Mouse (Mus musculus): ENCODE measurements around the gene Cxadr. TPM values are rescaled to one million over a fixed set of nuclear protein-coding genes. Genes with fewer than 3 reads are reported as not detected.
"Not testable (repeated sequence)": the region's sequence is repeated elsewhere in the genome, so short reads cannot be mapped to it uniquely, and the experiment has no call there.

Cxadr gene
- polyA plus RNA-seq, 1 experiment from 2014 or later, result 57.1 TPM

DNA sequence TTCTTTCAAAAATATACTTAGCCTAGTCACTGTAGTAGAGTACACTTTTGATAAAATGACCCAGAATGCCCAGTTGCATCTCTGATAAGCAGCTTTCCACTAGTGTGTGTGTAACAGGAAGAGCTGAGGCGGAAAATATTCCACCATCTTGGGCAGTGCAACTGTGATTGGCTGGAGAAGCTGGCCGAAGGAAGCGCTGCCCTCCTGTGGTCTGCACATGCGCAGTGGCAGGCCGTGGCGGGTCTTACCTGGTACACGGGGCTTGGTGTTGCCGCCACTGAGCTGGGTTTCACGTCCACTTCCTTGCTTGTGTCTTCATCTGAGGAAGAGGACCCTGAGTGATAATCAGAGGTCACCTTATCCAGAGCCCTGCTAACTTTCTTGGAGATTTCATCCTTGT lies 63.3 kb downstream of the Cxadr start:
- H3K9ac ChIP-seq (ENCODE audit: low read length); H3K4me3 ChIP-seq (ENCODE audit: low read depth, low read length); DNase-seq (ENCODE audit: low spot score); ATAC-seq (replicated peaks; ENCODE audit: low FRiP score); H3K36me3 ChIP-seq (ENCODE audit: control insufficient read depth, insufficient read depth, low read length); H3K4me1 ChIP-seq (replicated peaks; ENCODE audit: control insufficient read depth, insufficient read depth, low read length); H3K27me3 ChIP-seq (ENCODE audit: control insufficient read depth, insufficient read depth, low read length); H3K27ac ChIP-seq (ENCODE audit: low read depth, low read length); H3K4me2 ChIP-seq (ENCODE audit: low read depth, low read length, severe bottlenecking); H3K9me3 ChIP-seq (ENCODE audit: control insufficient read depth, low read length): not testable (repeated sequence)
- WGBS, result 91% methylated on average over 9 of the region's 9 CpGs

DNA sequence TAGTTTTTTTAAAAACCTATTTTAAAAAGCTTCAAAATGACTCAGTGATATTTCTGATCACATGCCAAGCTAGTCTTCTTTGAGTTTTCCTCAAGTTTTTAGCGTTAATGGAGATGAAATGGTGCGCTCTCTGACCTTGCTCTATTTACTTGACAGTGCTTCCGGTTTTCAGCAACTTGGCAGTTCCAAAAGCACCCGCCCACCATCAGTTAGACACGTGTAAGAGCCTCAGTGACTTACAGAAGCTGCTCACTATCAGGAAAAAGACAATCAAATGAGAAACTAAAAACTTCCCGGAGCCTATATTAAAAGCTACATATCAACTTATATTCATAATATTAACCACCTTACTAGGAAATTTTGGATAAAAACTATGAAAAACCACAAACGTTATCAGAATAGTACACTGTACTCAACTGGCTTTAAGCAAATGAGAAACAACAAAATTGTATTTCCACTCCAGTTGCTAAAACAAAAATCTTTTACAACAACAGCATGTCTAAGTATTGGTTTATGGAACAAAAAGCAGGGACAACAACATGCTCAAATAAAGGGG lies 70.3 kb downstream of the Cxadr start:
- Histone ChIP-seq H3K36me3 (ENCODE audit: control insufficient read depth, insufficient read depth, low read length) (no peaks in the 10 kb centered on the region; the same call in 1 of the 2 replicates), H3K9me3 (ENCODE audit: control insufficient read depth, low read length) (no peaks in the 10 kb centered on the region), H3K9ac (ENCODE audit: low read length) (no peak overlapping the region), H3K4me2 (ENCODE audit: low read depth, low read length, severe bottlenecking) (no peak overlapping the region), H3K27ac (ENCODE audit: low read depth, low read length) (no peak overlapping the region), H3K4me3 (ENCODE audit: low read depth, low read length) (no peak overlapping the region), H3K27me3 (ENCODE audit: control insufficient read depth, insufficient read depth, low read length) (no peaks in the 10 kb centered on the region), H3K4me1 (replicated peaks; ENCODE audit: control insufficient read depth, insufficient read depth, low read length) (no peaks in the 10 kb centered on the region)
- DNase-seq (ENCODE audit: low spot score) (no peak), ATAC-seq (replicated peaks; ENCODE audit: low FRiP score) (no peak)
- WGBS, result 91% methylated on average over 7 of the region's 7 CpGs

DNA sequence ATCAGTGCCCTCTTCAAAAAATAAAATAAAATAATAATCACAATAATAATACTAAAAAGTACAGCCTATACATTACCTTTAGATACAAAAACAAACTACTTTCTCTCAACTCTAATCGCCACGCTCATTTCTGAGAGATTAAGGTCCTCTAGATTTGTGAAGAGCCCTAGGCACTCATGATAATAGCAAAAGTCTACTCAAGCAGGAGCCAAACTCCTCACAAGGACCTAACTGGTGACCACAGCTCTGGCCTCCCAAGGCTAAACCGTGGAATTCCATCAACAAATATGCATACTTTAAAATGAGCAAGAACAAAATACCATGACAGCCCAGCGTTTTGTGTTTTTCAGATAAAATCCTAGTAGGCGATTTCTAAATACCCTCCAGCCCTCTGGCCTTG lies 71.5 kb downstream of the Cxadr start:
- H3K27me3 ChIP-seq (ENCODE audit: control insufficient read depth, insufficient read depth, low read length), result no peaks in the 10 kb centered on the region
- no peaks in the 10 kb centered on the region for H3K4me1 ChIP-seq (replicated peaks; ENCODE audit: control insufficient read depth, insufficient read depth, low read length)
- no peak overlapping the region for H3K9ac ChIP-seq (ENCODE audit: low read length)
- H3K36me3 ChIP-seq (ENCODE audit: control insufficient read depth, insufficient read depth, low read length), result no peaks in the 10 kb centered on the region; the same call in 1 of the 2 replicates
- 82% methylated on average over 5 of the region's 5 CpGs for WGBS
- H3K9me3 ChIP-seq (ENCODE audit: control insufficient read depth, low read length), result no peaks in the 10 kb centered on the region
- H3K27ac ChIP-seq (ENCODE audit: low read depth, low read length), result no peak overlapping the region
- ATAC-seq (replicated peaks; ENCODE audit: low FRiP score) (no peak), DNase-seq (ENCODE audit: low spot score) (no peak)
- no peak overlapping the region for H3K4me3 ChIP-seq (ENCODE audit: low read depth, low read length)
- H3K4me2 ChIP-seq (ENCODE audit: low read depth, low read length, severe bottlenecking), result no peak overlapping the region

DNA sequence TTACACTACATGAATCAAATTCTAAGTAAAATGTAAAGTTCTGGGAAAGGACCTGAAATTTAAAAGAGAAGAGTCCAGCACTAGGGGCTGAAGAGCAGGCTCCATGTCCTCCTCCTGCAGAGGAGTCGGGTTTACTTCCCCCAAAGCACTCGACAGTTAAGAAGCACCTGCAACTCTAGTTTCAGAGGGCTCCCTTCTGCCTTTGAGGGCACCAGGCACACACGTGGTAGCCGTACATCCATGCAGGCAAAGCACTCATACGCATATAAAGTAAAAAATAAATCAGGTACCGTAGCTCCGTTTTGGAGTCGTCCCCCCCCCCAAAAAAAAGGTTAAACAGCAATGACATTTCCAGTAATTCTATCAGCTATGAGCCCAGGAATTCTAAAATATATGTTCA lies 72.5 kb downstream of the Cxadr start:
- Histone ChIP-seq H3K9ac (ENCODE audit: low read length) (no peak overlapping the region), H3K27me3 (ENCODE audit: control insufficient read depth, insufficient read depth, low read length) (no peaks in the 10 kb centered on the region), H3K4me1 (replicated peaks; ENCODE audit: control insufficient read depth, insufficient read depth, low read length) (no peaks in the 10 kb centered on the region), H3K27ac (ENCODE audit: low read depth, low read length) (no peak overlapping the region), H3K9me3 (ENCODE audit: control insufficient read depth, low read length) (no peaks in the 10 kb centered on the region), H3K4me2 (ENCODE audit: low read depth, low read length, severe bottlenecking) (no peak overlapping the region), H3K36me3 (ENCODE audit: control insufficient read depth, insufficient read depth, low read length) (no peaks in the 10 kb centered on the region; the same call in 1 of the 2 replicates), H3K4me3 (ENCODE audit: low read depth, low read length) (no peak overlapping the region)
- 84% methylated on average over 8 of the region's 8 CpGs for WGBS
- no peak for ATAC-seq (replicated peaks; ENCODE audit: low FRiP score)
- DNase-seq (ENCODE audit: low spot score), result no peak

DNA sequence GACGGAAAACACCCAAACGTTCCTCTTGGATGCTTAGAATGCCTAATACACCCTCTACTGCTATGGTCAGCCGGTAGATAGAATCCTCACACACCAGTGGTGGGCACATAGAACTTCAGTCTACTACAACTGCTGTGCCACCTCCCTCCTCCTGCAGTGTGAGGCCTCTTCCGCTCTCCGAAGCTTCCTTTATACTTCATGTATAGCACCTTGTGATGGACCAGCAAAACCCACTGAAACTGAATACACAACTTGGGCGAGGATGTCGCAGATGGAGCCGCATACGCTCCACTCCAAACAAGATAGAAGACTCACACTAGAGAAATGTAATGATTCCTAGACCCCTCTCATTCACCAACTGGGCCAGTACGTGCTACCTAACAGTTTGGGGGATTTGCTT lies 73.9 kb downstream of the Cxadr start:
- Histone ChIP-seq H3K4me3 (ENCODE audit: low read depth, low read length) (peak overlapping the region; percentile 89), H3K4me2 (ENCODE audit: low read depth, low read length, severe bottlenecking) (peak overlapping the region; percentile 46), H3K4me1 (replicated peaks; ENCODE audit: control insufficient read depth, insufficient read depth, low read length) (no peaks in the 10 kb centered on the region), H3K9ac (ENCODE audit: low read length) (peak overlapping the region; percentile 14; the same call in 1 of the 2 replicates), H3K27ac (ENCODE audit: low read depth, low read length) (no peak overlapping the region), H3K27me3 (ENCODE audit: control insufficient read depth, insufficient read depth, low read length) (no peaks in the 10 kb centered on the region), H3K36me3 (ENCODE audit: control insufficient read depth, insufficient read depth, low read length) (no peaks in the 10 kb centered on the region; the same call in 1 of the 2 replicates), H3K9me3 (ENCODE audit: control insufficient read depth, low read length) (no peaks in the 10 kb centered on the region)
- no peak for DNase-seq (ENCODE audit: low spot score)
- no peak for ATAC-seq (replicated peaks; ENCODE audit: low FRiP score)
- WGBS, result 61% methylated on average over 10 of the region's 10 CpGs

DNA sequence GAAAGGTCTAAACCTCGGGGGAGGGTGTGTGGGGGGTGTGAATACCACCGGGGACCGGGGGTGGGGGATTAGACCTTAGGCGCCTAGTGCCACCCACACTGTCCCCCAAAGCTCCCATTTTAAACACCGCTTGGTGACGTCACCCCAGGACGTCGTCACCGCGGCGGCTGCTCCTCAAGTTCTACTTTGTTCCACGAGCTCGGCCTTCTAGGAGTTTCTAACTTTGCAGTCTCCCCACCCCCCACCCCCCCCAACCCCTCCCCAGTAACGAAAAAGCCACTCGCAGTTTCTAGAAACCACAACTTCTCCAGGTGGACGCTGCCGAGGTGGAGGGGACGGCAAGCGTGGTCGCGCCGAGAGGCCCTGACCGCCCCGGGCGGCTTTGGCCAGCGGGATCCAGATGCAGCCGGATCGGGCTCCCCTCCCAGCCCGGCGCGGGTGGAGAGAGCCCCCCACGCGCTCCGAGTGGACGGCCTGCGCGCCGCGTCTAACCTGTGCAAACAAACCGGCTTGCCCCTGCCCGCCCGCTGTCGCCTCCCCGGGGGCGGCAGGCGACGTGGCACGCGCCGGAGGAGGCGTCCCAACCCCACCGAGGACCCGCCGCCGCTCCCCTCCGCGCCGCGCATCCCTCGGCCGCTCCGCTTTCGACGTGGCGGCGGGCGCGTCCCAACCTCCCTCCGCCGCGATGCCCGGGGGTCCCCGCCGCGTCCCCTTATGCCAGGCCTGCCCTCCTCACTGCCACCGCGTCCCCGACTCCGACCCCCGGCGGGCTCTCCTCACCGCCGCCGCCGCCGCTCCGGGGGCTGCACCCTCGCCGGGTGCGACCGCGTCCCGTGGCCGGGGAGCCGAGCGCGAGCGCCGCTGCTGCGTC lies 74.8 kb downstream of the Cxadr start:
- Histone ChIP-seq H3K9me3 (ENCODE audit: control insufficient read depth, low read length) (no peaks in the 10 kb centered on the region), H3K4me1 (replicated peaks; ENCODE audit: control insufficient read depth, insufficient read depth, low read length) (no peaks in the 10 kb centered on the region), H3K4me2 (ENCODE audit: low read depth, low read length, severe bottlenecking) (peak overlapping the region; percentile 46), H3K4me3 (ENCODE audit: low read depth, low read length) (peak overlapping the region; percentile 89), H3K27ac (ENCODE audit: low read depth, low read length) (peak overlapping the region; percentile 27; the same call in 1 of the 2 replicates), H3K27me3 (ENCODE audit: control insufficient read depth, insufficient read depth, low read length) (no peaks in the 10 kb centered on the region), H3K36me3 (ENCODE audit: control insufficient read depth, insufficient read depth, low read length) (no peaks in the 10 kb centered on the region; the same call in 1 of the 2 replicates), H3K9ac (ENCODE audit: low read length) (peak overlapping the region; percentile 92)
- DNase-seq (ENCODE audit: low spot score) (peak; percentile 86), ATAC-seq (replicated peaks; ENCODE audit: low FRiP score) (peak; percentile 70)
- whole genome bisulfite sequencing, result under 1% methylated on average over 97 of the region's 100 CpGs

DNA sequence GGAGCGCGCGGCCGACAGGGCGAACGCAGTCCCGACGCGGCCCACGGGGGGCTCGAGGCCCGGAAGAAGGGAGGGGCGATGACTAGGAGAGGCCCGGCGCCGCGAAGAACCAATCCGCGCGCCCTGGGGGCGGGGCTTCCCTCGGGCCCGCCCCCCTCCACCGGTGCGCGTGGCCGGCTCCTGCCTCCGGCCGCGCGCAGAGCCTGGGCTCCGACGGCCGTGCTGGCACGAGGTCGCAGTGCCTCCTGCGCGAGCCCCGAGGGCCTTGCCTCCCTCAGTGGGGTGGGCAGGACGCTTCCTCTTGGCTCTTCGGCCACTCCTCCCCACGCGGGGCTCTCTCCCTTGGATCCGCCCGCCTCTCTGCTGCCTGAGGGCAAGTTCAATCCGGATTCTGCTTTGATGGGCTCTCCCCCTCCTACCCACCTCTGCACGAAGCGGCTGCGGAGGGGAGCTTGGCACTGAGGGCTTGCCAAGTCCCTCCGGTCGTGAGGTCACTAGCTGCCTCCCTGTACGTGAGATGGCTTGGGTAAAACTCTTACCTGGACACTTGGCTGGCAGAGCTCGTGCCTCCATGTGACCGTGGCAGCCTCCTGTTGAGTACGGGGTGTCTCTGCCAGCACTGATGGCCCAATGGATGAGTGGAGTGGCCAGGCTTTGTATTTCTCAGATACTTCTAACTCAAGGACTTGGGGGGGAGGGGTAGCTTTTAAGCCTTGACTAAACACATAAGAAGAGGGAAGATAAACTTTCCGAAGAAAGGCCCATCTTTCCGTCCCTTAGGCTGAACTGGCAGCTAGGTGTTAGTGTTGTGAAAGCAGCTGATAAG lies 75.7 kb downstream of the Cxadr start, which contains the start of gene Btg3:
Gene Btg3, minus strand, starts transcription at position 448 of the 826 bp plus-strand sequence.
- DNase-seq (ENCODE audit: low spot score) (peak; percentile 97), ATAC-seq (replicated peaks; ENCODE audit: low FRiP score) (peak; percentile 97)
- H3K9ac ChIP-seq (ENCODE audit: low read length), result peak within 1 kb of the TSS; percentile 92
- H3K36me3 ChIP-seq (ENCODE audit: control insufficient read depth, insufficient read depth, low read length), result no peaks in the 10 kb centered on the region; the same call in 1 of the 2 replicates
- H3K4me1 ChIP-seq (replicated peaks; ENCODE audit: control insufficient read depth, insufficient read depth, low read length), result no peaks in the 10 kb centered on the region
- H3K4me3 ChIP-seq (ENCODE audit: low read depth, low read length), result peak within 1 kb of the TSS; percentile 89
- 5% methylated on average over 47 of the region's 57 CpGs for WGBS
- peak within 1 kb of the TSS; percentile 27; the same call in 1 of the 2 replicates for H3K27ac ChIP-seq (ENCODE audit: low read depth, low read length)
- peak within 1 kb of the TSS; percentile 46 for H3K4me2 ChIP-seq (ENCODE audit: low read depth, low read length, severe bottlenecking)
- H3K9me3 ChIP-seq (ENCODE audit: control insufficient read depth, low read length), result no peaks in the 10 kb centered on the region
- H3K27me3 ChIP-seq (ENCODE audit: control insufficient read depth, insufficient read depth, low read length), result no peaks in the 10 kb centered on the region

DNA sequence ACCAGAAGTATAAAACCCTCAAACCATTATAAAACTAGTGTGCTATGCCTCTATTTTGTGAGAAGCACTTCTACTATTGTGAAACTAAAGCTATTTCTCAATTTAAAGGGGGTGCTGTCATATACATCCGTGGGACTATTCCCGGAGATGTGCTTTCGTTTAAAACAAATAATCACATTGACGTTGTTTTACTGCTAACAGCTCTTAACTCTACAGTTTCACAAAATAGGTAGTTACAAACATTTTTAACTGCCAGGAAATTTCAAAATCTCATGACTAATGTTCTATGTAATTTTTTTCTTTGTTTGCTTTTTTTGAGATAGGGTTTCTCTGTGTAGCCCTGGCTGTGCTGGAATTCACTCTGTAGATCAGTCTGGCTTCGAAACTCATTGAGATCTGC lies 77.2 kb downstream of the Cxadr start:
- no peaks in the 10 kb centered on the region for H3K9me3 ChIP-seq (ENCODE audit: control insufficient read depth, low read length)
- WGBS, result 93% methylated on average over 5 of the region's 5 CpGs
- no peaks in the 10 kb centered on the region for H3K4me1 ChIP-seq (replicated peaks; ENCODE audit: control insufficient read depth, insufficient read depth, low read length)
- H3K36me3 ChIP-seq (ENCODE audit: control insufficient read depth, insufficient read depth, low read length), result no peaks in the 10 kb centered on the region
- no peak overlapping the region for H3K9ac ChIP-seq (ENCODE audit: low read length)
- no peak for DNase-seq (ENCODE audit: low spot score)
- no peak overlapping the region for H3K27ac ChIP-seq (ENCODE audit: low read depth, low read length)
- ATAC-seq (replicated peaks; ENCODE audit: low FRiP score), result no peak
- H3K4me2 ChIP-seq (ENCODE audit: low read depth, low read length, severe bottlenecking), result no peak overlapping the region
- H3K4me3 ChIP-seq (ENCODE audit: low read depth, low read length), result no peak overlapping the region
- H3K27me3 ChIP-seq (ENCODE audit: control insufficient read depth, insufficient read depth, low read length), result no peaks in the 10 kb centered on the region
